Mouse (Mus musculus) 3T3-L1 (cell line): ENCODE results near the gene Igf2.
A peak's percentile ranks its signal among the peaks of the same experiment; 100 is the strongest.

Experiments
- DNase-seq: peaks from one replicate; pipeline ENCODE4 v3.0.0-alpha.2; 2015; ENCODE audit warnings: low read depth, low spot score

Gene Igf2

DNA sequence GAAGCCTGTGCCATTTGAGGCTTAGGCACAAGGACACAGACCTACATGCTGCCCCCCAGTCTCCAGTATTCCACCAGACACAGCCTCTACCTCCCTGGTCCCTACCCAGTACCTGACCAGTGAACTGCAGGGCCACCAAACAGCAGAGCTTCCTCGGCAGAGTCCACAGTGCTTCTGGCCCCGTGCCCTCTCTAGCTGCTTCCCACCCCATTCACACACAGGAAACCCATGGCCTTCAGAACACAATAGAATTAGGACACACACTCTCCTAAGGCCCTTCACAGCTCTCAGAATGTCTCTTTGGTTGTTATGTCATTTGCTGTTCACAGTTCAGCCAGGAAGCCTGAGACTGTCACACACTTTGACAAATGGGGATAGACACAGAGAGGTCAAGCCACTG, at the start of gene Igf2:
Gene Igf2, minus strand, starts transcription at position 158 of the 400 bp plus-strand sequence.
- no peak for DNase-seq

DNA sequence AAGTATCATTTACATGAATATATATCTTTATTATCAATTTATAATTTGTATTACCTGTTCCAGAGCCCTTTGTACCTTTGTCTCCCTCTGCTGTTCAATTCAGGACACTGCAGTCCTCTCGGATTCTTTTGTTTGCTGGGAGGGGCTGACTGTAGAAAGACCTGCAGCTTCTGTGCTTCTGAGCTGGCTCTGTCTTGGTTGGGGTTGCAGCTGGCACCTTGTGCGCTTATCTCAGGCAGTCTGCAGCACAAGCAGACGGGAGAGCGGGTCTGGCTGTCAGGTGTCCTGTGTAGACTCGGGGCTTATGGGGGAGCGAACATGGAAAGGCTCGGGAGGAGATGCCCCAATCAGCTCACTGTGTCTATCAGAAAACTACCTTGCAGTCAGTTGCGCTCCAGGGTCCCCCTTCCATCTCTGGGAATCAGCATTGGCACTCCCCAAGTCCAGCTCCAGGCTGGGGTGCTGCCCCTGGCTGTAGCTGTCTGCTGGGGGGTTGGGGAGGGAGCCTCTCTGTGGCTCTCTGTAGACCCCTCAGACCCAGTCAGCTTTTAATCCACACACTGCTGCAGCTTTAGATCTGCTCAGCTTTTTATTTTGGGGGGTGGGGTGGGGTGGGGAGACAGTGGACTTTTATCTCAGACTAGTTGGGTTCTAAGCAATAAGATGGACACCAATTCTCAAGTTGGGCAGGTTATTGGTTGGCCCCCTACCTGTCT, 48.3 kb upstream of the Igf2 start:
- peak; percentile 57 for DNase-seq

DNA sequence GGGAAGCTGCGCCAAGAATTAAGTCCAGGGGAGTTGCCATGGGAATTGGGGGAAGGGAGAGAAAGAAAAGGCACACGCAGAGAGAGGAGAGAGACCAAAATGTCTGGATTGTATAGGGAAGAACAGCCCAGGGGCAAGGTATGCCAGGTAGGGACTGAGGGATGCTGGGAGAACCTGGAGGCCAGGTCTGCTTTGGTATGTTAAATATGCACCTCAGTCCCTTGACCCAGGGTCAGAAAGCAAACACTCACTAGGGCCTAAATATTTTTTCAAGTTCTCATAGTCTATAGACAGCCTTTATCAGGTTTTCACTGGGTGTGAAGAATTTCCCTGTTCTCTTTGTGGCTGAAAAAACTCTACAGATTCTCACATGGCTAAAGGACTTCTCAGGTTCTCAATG, 40.3 kb upstream of the Igf2 start:
- no peak for DNase-seq

DNA sequence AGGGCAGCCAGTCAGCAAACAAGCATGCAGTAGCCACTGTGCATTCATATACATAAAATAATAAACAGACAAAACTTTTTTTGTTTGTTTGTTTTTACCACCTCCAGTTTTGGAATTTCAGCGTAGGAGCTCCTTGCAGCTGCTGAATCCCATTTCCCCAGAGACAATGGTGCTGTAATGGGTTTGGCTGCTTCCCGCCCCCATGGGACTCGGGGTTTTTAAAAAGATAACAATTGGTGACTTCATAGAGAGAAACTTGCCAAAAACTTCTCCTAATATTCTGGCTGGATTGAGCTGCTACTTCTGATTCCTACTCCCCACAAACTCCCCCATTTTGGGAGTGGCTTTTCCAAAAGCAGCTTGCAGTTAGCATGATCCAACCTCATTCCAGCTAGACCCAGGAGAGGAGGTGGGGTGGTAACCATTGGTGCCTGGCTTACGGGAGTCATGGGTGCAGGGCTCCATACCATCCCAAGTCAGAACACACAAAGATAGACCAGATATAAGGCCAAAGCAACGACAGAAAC, 32.8 kb upstream of the Igf2 start:
- DNase-seq = no peak

DNA sequence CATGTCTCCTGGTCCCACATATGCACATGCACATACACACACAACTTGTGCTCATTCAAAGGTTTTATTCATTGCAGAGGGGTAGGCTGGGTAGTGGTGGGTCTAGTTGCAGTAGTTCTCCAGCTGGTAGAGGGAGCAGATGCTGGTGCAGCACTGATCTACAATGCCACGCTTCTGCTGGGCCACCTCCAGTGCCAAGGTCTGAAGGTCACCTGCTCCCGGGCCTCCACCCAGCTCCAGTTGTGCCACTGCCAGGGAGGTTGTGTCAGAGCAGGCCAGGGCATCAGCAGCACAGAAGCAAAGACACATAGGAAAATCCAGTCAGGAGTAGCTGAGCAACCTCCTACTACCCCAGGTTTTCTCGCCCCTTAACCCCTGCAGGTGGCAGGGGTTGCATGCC, 12.0 kb upstream of the Igf2 start:
- no peak for DNase-seq

DNA sequence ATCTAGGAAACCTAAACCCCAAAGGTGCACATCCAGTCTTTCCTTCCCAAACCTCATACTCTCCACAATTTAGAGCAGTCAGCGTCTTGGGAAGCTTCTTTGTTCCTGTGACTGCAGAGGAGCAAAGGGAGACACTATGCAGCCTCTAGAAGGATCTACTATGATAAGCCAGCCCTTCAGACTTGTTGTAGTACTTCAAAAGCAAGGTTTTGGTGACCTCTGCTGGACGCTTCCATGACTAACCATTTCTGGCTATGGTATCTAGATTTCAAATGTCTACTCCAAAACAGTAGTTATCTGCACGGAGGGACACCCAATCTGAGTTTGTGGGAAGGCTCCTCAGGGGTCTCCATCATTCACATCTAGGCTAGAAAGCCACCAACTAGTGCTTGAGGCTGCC, 9.0 kb upstream of the Igf2 start:
- DNase-seq = peak; percentile 77

DNA sequence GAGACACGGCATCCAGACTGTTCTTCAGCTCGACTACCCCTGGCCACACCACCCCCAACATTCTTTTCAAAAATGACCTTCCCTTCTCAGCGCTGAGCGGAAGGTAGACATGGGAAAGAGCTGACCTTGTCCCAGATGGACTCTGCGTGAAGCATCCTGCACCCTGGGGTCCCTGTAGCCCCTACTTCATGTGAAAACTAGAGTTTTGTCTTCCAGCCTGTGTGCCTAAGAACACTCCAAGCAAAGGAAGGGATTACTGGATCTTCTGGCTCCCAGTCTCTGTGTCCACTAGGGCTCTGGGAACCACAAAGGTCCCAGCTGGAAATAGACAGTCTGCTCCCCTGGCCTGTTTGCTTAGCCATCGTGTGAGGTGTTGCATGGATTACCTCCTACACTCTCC, 8.5 kb upstream of the Igf2 start:
- no peak for DNase-seq

DNA sequence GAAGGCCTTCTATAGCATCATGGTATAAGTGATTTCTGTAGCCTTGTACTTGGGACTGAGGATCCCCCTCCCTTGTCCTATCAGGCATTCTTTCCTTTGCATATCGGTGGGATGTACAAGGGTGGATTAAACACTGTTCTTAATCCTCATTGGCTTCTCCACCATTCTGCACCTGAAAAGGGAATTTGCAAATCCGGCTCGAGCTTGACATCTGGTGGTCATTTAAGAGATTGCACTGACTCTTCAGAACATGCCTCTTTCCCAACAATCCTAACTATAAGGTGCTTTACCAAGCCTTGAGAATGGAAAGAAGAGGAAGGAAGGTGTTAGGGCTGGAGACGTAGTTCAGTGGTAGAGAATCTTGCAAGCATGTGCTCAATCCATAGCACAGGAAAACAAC, 5.5 kb upstream of the Igf2 start:
- peak; percentile 69 for DNase-seq

DNA sequence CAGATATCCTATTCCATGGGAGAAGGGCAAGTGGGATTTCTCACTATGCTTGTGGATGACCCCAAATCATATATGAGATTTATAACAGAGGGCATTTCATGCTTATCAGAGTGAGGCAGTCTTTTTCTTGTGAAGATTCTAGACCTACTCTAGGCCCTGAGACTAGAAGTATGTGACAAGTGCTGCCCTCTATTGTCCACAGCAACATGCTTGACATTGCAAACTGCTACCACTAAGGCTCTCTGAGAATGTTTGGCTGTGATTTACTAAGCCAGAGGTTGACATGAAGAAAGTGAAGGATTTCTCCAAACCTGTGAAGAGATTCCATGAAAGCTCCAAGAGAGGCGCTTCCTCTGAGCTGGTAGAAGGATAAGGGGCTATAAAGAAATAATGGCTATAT, 4.5 kb upstream of the Igf2 start:
- DNase-seq = peak; percentile 5

DNA sequence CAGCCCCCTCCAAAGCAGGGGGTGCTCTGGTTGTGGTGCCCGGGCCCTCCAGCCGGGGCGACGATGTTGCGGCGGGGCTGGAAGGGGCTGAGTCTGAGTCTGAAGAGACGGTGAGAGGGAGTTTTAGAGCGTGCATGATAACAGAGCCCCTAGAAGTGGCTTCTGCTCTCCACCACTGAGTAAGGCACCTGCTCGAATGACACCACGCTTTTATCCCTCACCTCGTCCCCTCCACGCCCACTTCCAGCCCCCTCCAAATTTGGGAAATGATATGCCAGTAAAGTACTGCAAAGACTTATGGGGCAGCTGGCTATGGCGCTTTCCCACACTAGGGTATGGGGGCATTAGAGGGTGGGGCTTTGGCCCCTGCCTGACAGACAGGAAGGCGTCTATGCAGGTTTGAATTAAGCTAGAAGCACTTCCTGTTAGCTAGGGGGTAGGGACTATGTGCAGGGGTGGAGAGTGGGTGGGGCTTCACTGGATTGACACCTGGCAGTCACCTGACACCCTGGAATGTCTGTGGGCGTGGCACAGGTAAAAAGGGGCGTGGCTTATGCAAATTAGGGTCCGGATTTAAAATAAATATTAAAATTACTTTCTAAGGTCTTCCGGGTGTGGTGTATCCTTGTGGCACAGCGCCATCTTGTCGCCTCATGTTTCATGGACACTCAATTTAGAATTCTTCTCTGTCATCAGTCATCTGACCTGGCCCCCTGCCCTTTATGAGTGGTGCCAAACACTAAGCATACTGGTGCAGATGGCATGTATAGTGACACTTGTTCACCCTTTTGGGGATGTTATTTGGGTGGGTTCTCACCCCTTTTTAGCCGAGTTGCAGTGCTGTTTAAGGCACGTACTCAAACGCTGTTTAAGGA, 3.4 kb upstream of the Igf2 start, which contains the start of gene Gm49394:
Gene Gm49394, minus strand, starts transcription at position 192 of the 875 bp plus-strand sequence.
- no peak for DNase-seq

DNA sequence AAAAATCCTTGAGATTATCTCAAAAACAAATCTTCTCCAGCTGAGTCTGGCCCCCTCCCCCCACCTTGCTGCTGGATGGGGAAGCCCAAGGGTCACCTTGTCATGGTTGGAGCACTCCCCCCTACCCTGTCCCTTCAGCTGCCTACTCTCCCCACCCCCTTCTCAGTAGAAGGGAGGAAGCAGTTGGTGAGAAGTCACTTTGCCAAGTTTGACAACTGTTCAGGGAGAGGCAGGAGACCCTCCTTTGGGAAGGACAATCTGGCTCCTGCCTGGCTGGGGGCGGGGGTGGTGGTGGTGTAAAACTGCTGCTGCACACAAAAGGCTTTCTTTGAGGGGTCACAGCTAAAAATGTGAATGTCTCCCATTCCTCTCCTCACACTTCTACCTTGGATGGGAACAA, 1.7 kb upstream of the Igf2 start:
- DNase-seq = no peak

DNA sequence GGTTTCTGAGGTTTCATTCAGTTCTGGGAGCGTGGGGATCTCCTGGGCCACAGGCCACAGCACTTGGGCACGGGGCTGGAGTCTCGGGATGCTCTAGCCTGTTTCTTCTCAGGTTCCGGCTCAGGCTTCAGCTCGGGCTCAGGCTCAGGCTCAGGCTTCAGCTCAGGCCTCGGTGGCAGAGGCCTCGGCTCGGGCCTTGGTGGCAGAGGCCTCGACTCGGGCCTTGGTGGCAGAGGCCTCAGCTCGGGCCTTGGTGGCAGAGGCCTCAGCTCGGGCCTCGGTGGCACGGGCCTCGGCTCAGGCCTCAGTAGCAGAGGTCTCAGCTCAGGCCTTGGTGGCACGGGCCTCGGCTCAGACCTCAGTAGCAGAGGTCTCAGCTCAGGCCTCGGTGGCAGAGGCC, 905 bp upstream of the Igf2 start:
- DNase-seq = no peak

DNA sequence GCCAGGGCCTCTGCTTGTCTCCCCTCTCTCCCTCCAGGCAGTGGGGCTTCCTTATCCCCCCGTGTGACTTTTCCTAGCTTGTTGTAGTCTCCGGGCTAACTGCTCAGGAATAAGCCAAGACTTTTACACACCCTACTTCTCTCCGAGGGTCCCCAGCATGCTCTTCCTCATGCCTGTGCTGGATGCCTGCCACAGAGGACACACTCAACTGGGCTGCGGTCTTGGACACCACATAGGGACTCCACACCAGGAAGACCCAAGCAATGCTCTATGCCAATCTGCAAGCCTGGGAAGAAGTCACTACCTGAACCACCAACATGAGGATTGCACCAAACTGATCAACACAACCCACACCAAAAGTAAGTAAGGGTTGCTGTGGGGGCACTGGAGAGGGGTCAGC, 507 bp downstream of the Igf2 start:
- no peak for DNase-seq

DNA sequence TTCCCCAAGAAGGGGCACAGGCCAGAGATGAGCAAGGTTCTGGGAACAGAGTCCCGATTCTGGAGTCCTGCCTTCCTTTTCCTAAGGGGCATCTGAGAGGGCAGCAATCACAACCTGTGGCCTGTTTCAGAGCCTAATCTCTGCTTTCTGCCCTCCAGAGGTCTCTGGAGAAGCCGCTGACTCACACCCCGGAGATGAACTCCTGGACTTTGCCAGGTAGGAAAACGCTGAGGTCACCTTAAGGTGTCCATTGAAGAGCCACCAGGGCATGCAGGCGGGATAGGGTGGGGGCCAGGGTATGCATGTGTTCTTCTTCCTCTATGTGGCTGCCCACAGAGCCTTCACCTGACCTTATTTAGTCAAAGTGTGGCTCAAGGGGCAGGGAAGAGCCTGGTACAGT, 1.3 kb downstream of the Igf2 start:
- DNase-seq = no peak

DNA sequence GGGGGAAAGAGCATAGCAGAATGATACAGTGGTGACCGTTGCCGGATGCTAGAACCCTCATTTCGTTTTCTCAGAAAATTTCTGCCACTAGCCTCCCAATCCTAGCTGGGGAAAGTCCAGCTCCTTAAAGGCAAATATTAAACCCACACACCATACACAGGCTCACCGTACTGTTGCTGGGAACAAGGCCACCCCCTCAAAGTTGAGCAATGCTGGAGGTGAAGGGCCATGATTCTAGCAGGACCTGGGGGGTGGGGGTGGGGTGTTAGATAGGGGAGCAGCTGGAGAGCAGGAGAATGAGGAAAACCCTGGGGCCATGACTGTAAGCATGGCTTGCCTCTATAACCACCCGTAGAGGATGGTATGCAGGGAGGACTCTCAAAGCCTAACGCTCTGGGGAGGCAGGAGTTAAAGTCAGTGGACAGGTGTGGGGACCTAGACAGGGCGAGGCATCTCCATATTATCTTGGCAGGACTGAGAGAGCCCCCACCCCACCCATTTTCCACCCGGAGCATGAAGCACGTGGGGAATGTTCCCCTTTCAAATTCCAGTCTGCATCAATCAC, 2.1 kb downstream of the Igf2 start:
- DNase-seq = no peak

DNA sequence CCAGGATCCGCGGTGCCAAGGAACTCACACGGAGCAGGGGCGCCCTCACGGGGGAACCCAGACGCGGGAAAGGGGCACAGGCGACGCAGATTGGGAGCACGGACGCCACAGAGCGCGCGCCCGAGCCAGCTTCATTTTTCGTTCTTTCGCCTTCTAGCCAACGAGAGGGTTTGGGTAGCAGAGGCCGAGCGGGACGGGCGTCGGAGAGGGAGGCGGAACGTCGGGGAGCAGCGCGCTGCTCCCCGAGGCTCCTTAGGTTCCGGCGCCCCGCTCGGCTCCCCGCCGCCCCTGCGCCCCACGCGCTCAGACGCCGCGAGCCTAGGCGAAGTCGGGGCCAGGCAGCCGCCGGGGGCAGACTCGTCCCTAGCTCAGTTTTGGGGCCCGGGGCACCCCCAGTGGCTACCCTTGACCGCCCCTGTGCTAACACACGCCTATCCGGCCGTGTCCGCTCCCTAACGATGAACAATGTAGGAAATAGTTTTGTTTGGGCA, 2.6 kb downstream of the Igf2 start:
- no peak for DNase-seq

DNA sequence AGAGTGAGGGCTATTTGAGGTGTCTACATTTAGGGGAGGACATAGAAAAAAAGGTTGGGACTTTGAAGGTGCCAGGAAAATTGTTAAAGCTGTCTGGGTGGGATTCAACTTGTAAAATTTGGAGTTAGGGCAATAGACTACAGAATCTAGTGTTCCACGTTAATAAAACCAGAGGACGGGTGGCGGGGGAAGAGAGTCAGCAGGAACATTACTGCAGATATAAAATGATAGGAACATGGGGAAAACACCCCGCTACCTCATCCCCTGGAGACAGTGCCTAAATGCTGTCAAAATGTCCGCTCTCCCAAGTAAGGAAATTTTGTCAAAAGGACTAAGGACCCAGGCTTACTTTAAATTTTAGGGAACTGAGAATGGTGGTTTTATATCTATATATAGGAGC, 3.5 kb downstream of the Igf2 start:
- no peak for DNase-seq

DNA sequence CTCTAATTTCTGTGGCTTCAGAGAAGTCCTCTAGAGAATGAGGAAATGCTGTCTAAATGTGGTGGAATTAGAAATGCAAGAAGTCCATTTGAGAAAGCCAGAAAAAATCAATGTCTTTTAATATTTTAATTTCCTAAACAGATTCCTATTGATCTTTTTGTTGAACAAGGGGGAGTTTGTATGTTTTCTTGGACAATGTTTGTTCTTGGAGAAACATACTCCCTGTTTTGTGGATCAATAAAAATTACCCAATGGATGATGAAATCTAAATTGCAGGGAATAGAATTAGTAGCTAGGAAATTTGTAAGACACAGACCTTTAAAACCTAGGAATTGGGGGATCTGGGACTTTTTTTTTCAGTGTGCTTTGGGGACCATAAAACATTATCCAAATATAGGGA, 4.8 kb downstream of the Igf2 start:
- DNase-seq = no peak

DNA sequence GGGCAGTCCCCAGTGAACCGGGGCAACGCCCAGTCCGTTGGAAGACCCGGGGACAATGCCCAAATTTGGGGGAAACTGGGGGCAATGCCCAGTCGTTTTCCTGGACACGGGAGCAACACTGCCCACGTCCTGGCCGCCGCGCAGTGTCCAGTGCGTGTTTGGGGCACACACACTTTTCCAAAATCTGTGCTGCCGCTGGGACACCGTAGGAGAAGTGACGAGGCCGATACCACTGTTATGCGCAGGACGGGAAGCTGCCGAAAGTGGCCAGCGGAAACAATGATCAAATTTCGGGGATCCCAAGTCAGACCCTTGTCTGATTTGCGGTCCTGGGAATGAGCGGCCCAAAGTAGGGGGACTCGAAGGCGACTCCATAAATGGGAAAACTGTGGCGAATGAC, 5.6 kb downstream of the Igf2 start:
- DNase-seq = no peak

DNA sequence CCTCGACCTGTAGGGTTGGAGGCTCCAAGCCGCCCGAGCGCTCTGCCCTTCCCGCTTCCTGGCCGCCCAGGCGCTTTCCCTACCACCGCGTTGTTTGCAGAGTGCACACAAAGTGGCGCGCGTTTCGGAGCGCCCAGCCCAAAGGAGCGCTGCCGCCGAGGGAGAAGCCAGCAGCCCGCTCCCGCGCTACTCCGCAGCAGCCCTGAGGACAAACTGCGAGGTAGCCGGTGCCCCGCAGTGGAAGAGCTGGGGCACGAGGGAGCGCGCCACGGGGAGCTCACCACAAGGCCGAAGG, 6.0 kb downstream of the Igf2 start:
- no peak for DNase-seq

DNA sequence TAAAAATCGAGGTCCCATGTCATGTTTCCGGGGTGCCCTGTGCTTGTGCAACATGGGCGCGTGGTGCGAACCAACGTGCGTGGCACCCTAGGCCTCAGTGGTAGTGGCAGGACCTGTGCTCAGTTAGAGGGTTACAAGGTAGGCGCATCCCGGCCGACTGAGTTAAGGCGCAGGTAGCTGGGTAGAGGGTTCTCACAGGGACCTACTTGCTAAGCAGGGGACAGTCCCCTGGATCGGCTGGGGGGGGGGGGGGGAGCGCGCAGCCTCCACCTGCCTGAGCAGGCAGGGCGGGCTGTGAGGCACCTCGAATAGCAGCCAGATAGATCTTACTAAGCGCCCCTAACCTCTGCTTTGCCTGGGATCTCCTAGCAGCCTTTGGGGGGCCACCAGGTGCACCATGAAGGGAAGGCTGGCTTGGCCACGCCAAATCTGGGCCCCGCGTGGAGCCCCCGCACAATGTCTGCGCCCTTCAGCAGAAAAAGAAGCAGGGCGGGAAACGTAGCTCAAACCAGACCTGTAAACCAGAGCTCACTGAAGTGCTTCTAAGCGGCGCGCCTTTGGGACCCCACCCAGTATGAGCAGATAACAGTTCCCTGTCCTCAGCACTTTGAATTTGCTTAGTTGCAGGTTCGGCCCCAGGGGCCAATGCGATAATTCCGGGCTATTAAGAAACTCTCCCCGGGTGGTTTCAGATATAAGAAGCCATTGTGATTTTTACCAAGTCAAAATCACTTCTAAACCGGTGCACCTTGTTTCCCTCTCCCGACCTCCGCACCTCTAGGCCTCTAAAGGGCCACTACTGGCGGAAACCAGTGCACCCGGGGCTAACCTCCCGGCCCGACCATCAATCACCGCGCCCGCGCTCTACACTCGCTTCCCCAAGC, 6.6 kb downstream of the Igf2 start:
- DNase-seq = no peak
